Mouse (Mus musculus): ENCODE measurements around the gene Nexn.
"Not testable (repeated sequence)": the region's sequence is repeated elsewhere in the genome, so short reads cannot be mapped to it uniquely, and the experiment has no call there.

Nexn gene

GRCm38 (mm10) chr3:152201181-152201580 is 65.0 kb downstream of the Nexn start:
- DNase-seq (ENCODE audit: inconsistent age in 2 of 2, low spot score in 1 of 2), result no peak

- DNase-seq (ENCODE audit: inconsistent age in 2 of 2, low spot score in 1 of 2), result no peak
Observed at GRCm38 (mm10) chr3:152199125-152199524, 67.0 kb downstream of the Nexn start.

- DNase-seq (ENCODE audit: inconsistent age in 2 of 2, low spot score in 1 of 2), result not testable (repeated sequence)
Observed at GRCm38 (mm10) chr3:152197246-152197645, 68.9 kb downstream of the Nexn start.

- DNase-seq (ENCODE audit: inconsistent age in 2 of 2, low spot score in 1 of 2), result peak; percentile 92 to 98
Observed at GRCm38 (mm10) chr3:152193635-152194097, 72.5 kb downstream of the Nexn start.

- DNase-seq (ENCODE audit: inconsistent age in 2 of 2, low spot score in 1 of 2), result no peak
Observed at GRCm38 (mm10) chr3:152193177-152193576, 73.0 kb downstream of the Nexn start.

GRCm38 (mm10) chr3:152192238-152192931 is 73.8 kb downstream of the Nexn start:
- peak in 1 of 2 experiments; percentile 76 for DNase-seq (ENCODE audit: inconsistent age in 2 of 2, low spot score in 1 of 2)

- DNase-seq (ENCODE audit: inconsistent age in 2 of 2, low spot score in 1 of 2), result peak; percentile 45 to 83
Observed at GRCm38 (mm10) chr3:152191791-152192237, 74.3 kb downstream of the Nexn start.

- peak in 1 of 2 experiments; percentile 72 for DNase-seq (ENCODE audit: inconsistent age in 2 of 2, low spot score in 1 of 2)
Observed at GRCm38 (mm10) chr3:152190679-152191477, 75.3 kb downstream of the Nexn start.

GRCm38 (mm10) chr3:152189306-152189705 is 76.8 kb downstream of the Nexn start:
- peak in 1 of 2 experiments; percentile 69 for DNase-seq (ENCODE audit: inconsistent age in 2 of 2, low spot score in 1 of 2)

Data from adrenal gland, adult (tissue).